In the genomic region with DNA sequence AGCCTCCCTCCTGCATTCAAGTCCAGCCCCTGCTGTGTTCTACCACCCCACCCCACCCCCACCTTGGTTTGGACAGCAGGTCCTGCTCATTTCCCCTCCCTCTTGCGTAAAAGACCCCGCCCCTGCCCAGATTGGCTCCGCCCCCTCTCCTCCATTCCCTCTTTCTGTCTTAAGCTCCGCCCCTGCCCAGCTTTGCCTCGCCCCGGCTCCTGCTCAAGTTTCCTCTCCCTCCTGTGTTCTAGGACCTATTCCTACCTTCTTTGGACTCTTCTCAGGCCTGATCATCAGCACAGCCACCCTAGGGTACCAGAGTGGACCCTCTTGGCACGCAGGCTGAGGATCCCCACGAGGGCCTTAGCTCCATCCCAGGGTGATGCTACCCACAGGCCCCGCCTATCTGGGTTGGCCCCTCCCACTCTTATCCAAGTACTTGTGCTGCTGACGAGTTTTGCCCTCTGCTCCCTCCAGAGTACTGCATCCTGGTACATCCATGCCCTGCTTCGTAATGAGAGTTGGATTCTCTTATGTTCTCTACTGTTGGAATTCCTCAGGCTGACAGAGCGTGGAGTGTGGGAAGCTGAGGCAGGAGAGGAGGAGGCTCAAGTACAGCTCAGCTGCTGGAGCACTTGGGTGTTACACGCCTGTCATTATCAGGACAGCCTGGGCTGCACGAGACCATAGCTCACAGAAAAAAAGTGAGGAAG, we compare ENCODE assay signal across 8 mouse cellular contexts. TPM values are rescaled to one million over a fixed set of nuclear protein-coding genes. Genes with fewer than 3 reads are reported as not detected.
DNase-seq lines count a peak whose midpoint lies in the region; ATAC-seq and TF ChIP-seq lines count a peak whose summit lies in the region.

No protein-coding gene starts in this region.

- intact Hi-C loops in gastrocnemius, postnatal 36 days (cut with DNase I) = loop anchor here (5.0 kb wide), 2 partner anchors 55 to 145 kb away; a partner anchor contains a TSS

- H3K4me2 ChIP-seq in hindbrain, embryonic 13.5 days = no peak overlapping the region
- H3K4me2 ChIP-seq in embryonic facial prominence, embryonic 11.5 days (ENCODE audit: low read depth, low read length) = no peak overlapping the region

- H3K4me1 ChIP-seq in hindbrain, embryonic 10.5 days (replicated peaks) = peaks cover 69% of the 10 kb centered on the region
- H3K4me1 ChIP-seq in hindbrain, embryonic 13.5 days (replicated peaks) = peaks cover 50% of the 10 kb centered on the region
- peaks cover 7% of the 10 kb centered on the region for H3K4me1 ChIP-seq in embryonic facial prominence, embryonic 11.5 days (ENCODE audit: control insufficient read depth, insufficient read depth, low read length)
- H3K4me1 ChIP-seq in liver, adult 2 months (ENCODE audit: control insufficient read depth, insufficient read depth, low read length) = peaks cover 19% of the 10 kb centered on the region

- WGBS in hindbrain, embryonic 10.5 days = 16% methylated on average over 14 of the region's 14 CpGs
- whole genome bisulfite sequencing in hindbrain, embryonic 13.5 days = 19% methylated on average over 14 of the region's 14 CpGs
- WGBS in embryonic facial prominence, embryonic 11.5 days = 12% methylated on average over 14 of the region's 14 CpGs
- 10% methylated on average over 13 of the region's 14 CpGs for WGBS in liver, adult 2 months

- no peaks in the 10 kb centered on the region for H3K27me3 ChIP-seq in hindbrain, embryonic 10.5 days (ENCODE audit: insufficient read depth, poor library complexity, severe bottlenecking)
- H3K27me3 ChIP-seq in hindbrain, embryonic 13.5 days = no peaks in the 10 kb centered on the region
- H3K27me3 ChIP-seq in embryonic facial prominence, embryonic 11.5 days (ENCODE audit: control insufficient read depth, insufficient read depth, low read length) = no peaks in the 10 kb centered on the region
- H3K27me3 ChIP-seq in liver, adult 2 months (ENCODE audit: control insufficient read depth, insufficient read depth, low read length) = no peaks in the 10 kb centered on the region

- TF ChIP-seq POLR2A in liver, adult 2 months (IDR thresholded peaks at IDR 0.05; ENCODE audit: extremely low read depth, insufficient read depth, low read length) = no peak

- peaks cover 43% of the 10 kb centered on the region for H3K36me3 ChIP-seq in hindbrain, embryonic 10.5 days
- peaks cover 38% of the 10 kb centered on the region for H3K36me3 ChIP-seq in hindbrain, embryonic 13.5 days
- peaks cover 7% of the 10 kb centered on the region for H3K36me3 ChIP-seq in embryonic facial prominence, embryonic 11.5 days (replicated peaks; ENCODE audit: control insufficient read depth, insufficient read depth, low read depth, low read length)
- H3K36me3 ChIP-seq in liver, adult 2 months (ENCODE audit: control insufficient read depth, insufficient read depth, low read length) = no peaks in the 10 kb centered on the region

- H3K9me3 ChIP-seq in hindbrain, embryonic 10.5 days = no peaks in the 10 kb centered on the region
- no peaks in the 10 kb centered on the region for H3K9me3 ChIP-seq in hindbrain, embryonic 13.5 days
- no peaks in the 10 kb centered on the region for H3K9me3 ChIP-seq in embryonic facial prominence, embryonic 11.5 days (replicated peaks; ENCODE audit: control insufficient read depth, low read length)

- no peak for ATAC-seq in hindbrain, embryonic 13.5 days (ENCODE audit: low FRiP score)
- no peak for ATAC-seq in embryonic facial prominence, embryonic 11.5 days (replicated peaks; ENCODE audit: insufficient number of reproducible peaks, low FRiP score, low TSS enrichment, low read depth)

- TF ChIP-seq CTCF in liver, adult 2 months (IDR thresholded peaks at IDR 0.05; ENCODE audit: low read depth, low read length) = no peak

- no peak overlapping the region for H3K9ac ChIP-seq in hindbrain, embryonic 13.5 days
- no peak overlapping the region for H3K9ac ChIP-seq in embryonic facial prominence, embryonic 11.5 days (replicated peaks; ENCODE audit: low read length)
- peak overlapping the region; percentile 36 for H3K9ac ChIP-seq in liver, adult 2 months (ENCODE audit: low read depth, low read length)

- H3K4me3 ChIP-seq in hindbrain, embryonic 10.5 days = peak overlapping the region; percentile 40
- no peak overlapping the region for H3K4me3 ChIP-seq in hindbrain, embryonic 13.5 days
- no peak overlapping the region for H3K4me3 ChIP-seq in embryonic facial prominence, embryonic 11.5 days (ENCODE audit: low read depth, low read length)
- no peak overlapping the region; the same call in 1 of the 2 replicates for H3K4me3 ChIP-seq in liver, adult 2 months (ENCODE audit: insufficient read depth, low read depth, low read length)

- H3K79me2 ChIP-seq in liver, adult 2 months (ENCODE audit: control insufficient read depth, insufficient read depth, low read length) = peaks cover 15% of the 10 kb centered on the region; the same call in 1 of the 2 replicates

- peak; percentile 64 for DNase-seq in hindbrain, embryonic 10.5 days (ENCODE audit: low spot score)
- DNase-seq in MEL-GATA-1-ER (ENCODE audit: extremely low read depth, low read depth) (peak; percentile 84), adipocyte (ENCODE audit: low spot score) (no peak)
- peak; percentile 42 for DNase-seq in embryonic facial prominence, embryonic 11.5 days (ENCODE audit: low spot score)
- DNase-seq in liver, adult 2 months (ENCODE audit: extremely low read depth, low read depth, low spot score) = peak; percentile 80
- peak; percentile 51 to 75 for DNase-seq in spleen, postnatal 10 days (ENCODE audit: low spot score in 2 of 2)
- no peak for DNase-seq in gastrocnemius, postnatal 36 days

- peak overlapping the region; percentile 60 for H3K27ac ChIP-seq in hindbrain, embryonic 10.5 days
- H3K27ac ChIP-seq in hindbrain, embryonic 13.5 days = no peak overlapping the region
- no peak overlapping the region for H3K27ac ChIP-seq in embryonic facial prominence, embryonic 11.5 days (replicated peaks; ENCODE audit: low read depth, low read length)
- H3K27ac ChIP-seq in liver, adult 2 months (replicated peaks; ENCODE audit: insufficient read depth, low read depth, low read length) = peak overlapping the region; percentile 97

RNA-seq across cellular contexts. Expression of a gene that starts 1.2 kb away (rescaled TPM):
- 1,369 and 1,471 TPM in 2 replicates for polyA plus RNA-seq in hindbrain, embryonic 10.5 days (2016; fragmentation: Nextera tagmentation; extraction: Ambion mirVana)
- polyA plus RNA-seq in hindbrain, embryonic 13.5 days (2015; fragmentation: Nextera tagmentation; extraction: Ambion mirVana) = 1,179 and 1,235 TPM in 2 replicates
- polyA plus RNA-seq in embryonic facial prominence, embryonic 11.5 days (2014; fragmentation: Nextera tagmentation; extraction: Ambion mirVana) = 1,376 and 1,538 TPM in 2 replicates
- 820 and 1,038 TPM in 2 replicates for total RNA-seq in liver, adult 2 months (2014; rRNA removed)
- polyA plus RNA-seq in liver, adult 2 months (2012; rRNA removed) = 845 and 1,134 TPM in 2 replicates
- total RNA-seq in gastrocnemius, postnatal 36 days (2021) = 100 to 1,000 TPM; 482 to 579 TPM

RNA-seq across cellular contexts. Expression of a gene that starts 2.4 kb away (rescaled TPM):
- polyA plus RNA-seq in hindbrain, embryonic 10.5 days (2016; fragmentation: Nextera tagmentation; extraction: Ambion mirVana) = 197 and 220 TPM in 2 replicates
- polyA plus RNA-seq in hindbrain, embryonic 13.5 days (2015; fragmentation: Nextera tagmentation; extraction: Ambion mirVana) = 204 and 212 TPM in 2 replicates
- polyA plus RNA-seq in embryonic facial prominence, embryonic 11.5 days (2014; fragmentation: Nextera tagmentation; extraction: Ambion mirVana) = 209 and 219 TPM in 2 replicates
- total RNA-seq in liver, adult 2 months (2014; rRNA removed) = 201 and 208 TPM in 2 replicates
- polyA plus RNA-seq in liver, adult 2 months (2012; rRNA removed) = 214 and 259 TPM in 2 replicates
- 100 to 1,000 TPM; 130 to 135 TPM for total RNA-seq in gastrocnemius, postnatal 36 days (2021)

RNA-seq across cellular contexts. Expression of a gene that starts 14.7 kb away (rescaled TPM):
- polyA plus RNA-seq in hindbrain, embryonic 10.5 days (2016; fragmentation: Nextera tagmentation; extraction: Ambion mirVana) = 52.9 and 54.6 TPM in 2 replicates
- 40.6 and 40.8 TPM in 2 replicates for polyA plus RNA-seq in hindbrain, embryonic 13.5 days (2015; fragmentation: Nextera tagmentation; extraction: Ambion mirVana)
- 48.3 and 49.5 TPM in 2 replicates for polyA plus RNA-seq in embryonic facial prominence, embryonic 11.5 days (2014; fragmentation: Nextera tagmentation; extraction: Ambion mirVana)
- 81.0 and 89.5 TPM in 2 replicates for total RNA-seq in liver, adult 2 months (2014; rRNA removed)
- 124 and 129 TPM in 2 replicates for polyA plus RNA-seq in liver, adult 2 months (2012; rRNA removed)
- 10 to 100 TPM; 60.6 to 62.6 TPM for total RNA-seq in gastrocnemius, postnatal 36 days (2021)

RNA-seq across cellular contexts. Expression of a gene that starts 15.9 kb away (rescaled TPM):
- polyA plus RNA-seq in hindbrain, embryonic 10.5 days (2016; fragmentation: Nextera tagmentation; extraction: Ambion mirVana) = 0.66 and 0.95 TPM in 2 replicates
- polyA plus RNA-seq in hindbrain, embryonic 13.5 days (2015; fragmentation: Nextera tagmentation; extraction: Ambion mirVana) = 2.1 and 2.4 TPM in 2 replicates
- polyA plus RNA-seq in embryonic facial prominence, embryonic 11.5 days (2014; fragmentation: Nextera tagmentation; extraction: Ambion mirVana) = 0.70 and 0.71 TPM in 2 replicates
- total RNA-seq in liver, adult 2 months (2014; rRNA removed) = 1.0 and 1.1 TPM in 2 replicates
- polyA plus RNA-seq in liver, adult 2 months (2012; rRNA removed) = 0.70 and 4.0 TPM in 2 replicates
- total RNA-seq in gastrocnemius, postnatal 36 days (2021) = under 1 TPM in 1 of 2 experiments, not detected in 1; 0.15 TPM

RNA-seq across cellular contexts. Expression of a gene that starts 27.4 kb away (rescaled TPM):
- 119 and 146 TPM in 2 replicates for polyA plus RNA-seq in hindbrain, embryonic 10.5 days (2016; fragmentation: Nextera tagmentation; extraction: Ambion mirVana)
- 105 and 113 TPM in 2 replicates for polyA plus RNA-seq in hindbrain, embryonic 13.5 days (2015; fragmentation: Nextera tagmentation; extraction: Ambion mirVana)
- 94.1 and 109 TPM in 2 replicates for polyA plus RNA-seq in embryonic facial prominence, embryonic 11.5 days (2014; fragmentation: Nextera tagmentation; extraction: Ambion mirVana)
- 20.8 and 22.9 TPM in 2 replicates for total RNA-seq in liver, adult 2 months (2014; rRNA removed)
- polyA plus RNA-seq in liver, adult 2 months (2012; rRNA removed) = 36.6 and 56.2 TPM in 2 replicates
- total RNA-seq in gastrocnemius, postnatal 36 days (2021) = 10 to 100 TPM; 35.9 to 39.7 TPM

Comparison
In these comparisons a context has a peak if more than half of its experiments do, and no peak if none do; other contexts are left out.
1. H3K27ac ChIP-seq: peak in hindbrain, embryonic 10.5 days (single experiment) and liver, adult 2 months (single experiment); none in hindbrain, embryonic 13.5 days (single experiment) and embryonic facial prominence, embryonic 11.5 days (single experiment).
2. DNase-seq: peak in hindbrain, embryonic 10.5 days (single experiment), MEL-GATA-1-ER (single experiment), embryonic facial prominence, embryonic 11.5 days (single experiment), liver, adult 2 months (single experiment) and spleen, postnatal 10 days (2 of 2); none in gastrocnemius, postnatal 36 days (0 of 2) and adipocyte (single experiment).